Mouse (Mus musculus) spleen, postnatal 4 days (tissue): ENCODE measurements around the gene Kif16b.

Experiments
- DNase-seq, 2 experiments: peaks; one replicate each; pipeline ENCODE4 v3.0.0; 2022; ENCODE audit warnings: low spot score in 2 of 2

Kif16b gene

GRCm38 (mm10) chr2:142875936-142876335 lies 25.4 kb downstream of the Kif16b start:
- DNase-seq, result no peak

DNA sequence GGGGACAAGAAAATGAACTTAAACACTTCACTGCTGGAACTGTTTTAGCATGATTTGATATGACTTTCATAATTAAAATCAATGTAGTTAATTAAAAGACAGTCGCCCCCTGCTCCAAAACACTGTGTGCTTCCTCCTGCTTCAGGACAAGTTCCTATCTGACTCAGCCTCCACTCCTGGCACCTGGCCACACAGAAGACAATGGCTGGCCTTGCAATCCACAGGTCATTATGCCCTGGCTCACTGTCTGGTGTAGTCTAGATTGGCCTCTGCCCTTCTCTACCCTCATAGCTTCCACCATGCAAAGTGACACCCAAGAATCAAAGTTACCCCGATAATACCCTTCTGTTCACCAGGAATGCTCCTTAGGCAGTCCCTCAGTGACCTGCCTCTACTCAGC lies 26.8 kb downstream of the Kif16b start:
- DNase-seq, result no peak

GRCm38 (mm10) chr2:142870055-142870454 lies 31.3 kb downstream of the Kif16b start:
- no peak for DNase-seq

- DNase-seq, result no peak
These were observed 33.9 kb downstream of the Kif16b start for GRCm38 (mm10) chr2:142867481-142867880.

GRCm38 (mm10) chr2:142860994-142861393 lies 40.3 kb downstream of the Kif16b start:
- DNase-seq, result no peak

GRCm38 (mm10) chr2:142859452-142859851 lies 41.9 kb downstream of the Kif16b start:
- no peak for DNase-seq

DNA sequence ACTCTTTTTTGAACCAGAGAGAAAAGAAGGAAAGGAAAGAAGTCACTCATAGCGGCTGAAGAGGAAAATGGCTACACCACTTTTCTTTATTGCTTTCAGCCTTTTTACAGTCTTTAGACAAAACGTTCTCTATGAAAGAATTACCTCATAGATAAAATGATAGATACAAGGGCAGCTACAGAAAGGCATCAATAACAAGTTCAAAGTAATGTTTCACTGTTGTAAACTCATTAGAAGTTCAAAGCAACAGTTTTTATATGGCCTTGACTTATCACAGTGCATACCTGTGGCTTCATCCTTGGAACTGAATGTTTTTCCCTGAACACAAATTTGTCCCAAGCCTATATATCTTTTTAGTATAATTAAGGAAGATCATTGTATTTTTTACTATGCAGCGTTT lies 62.6 kb downstream of the Kif16b start:
- DNase-seq, result no peak

DNA sequence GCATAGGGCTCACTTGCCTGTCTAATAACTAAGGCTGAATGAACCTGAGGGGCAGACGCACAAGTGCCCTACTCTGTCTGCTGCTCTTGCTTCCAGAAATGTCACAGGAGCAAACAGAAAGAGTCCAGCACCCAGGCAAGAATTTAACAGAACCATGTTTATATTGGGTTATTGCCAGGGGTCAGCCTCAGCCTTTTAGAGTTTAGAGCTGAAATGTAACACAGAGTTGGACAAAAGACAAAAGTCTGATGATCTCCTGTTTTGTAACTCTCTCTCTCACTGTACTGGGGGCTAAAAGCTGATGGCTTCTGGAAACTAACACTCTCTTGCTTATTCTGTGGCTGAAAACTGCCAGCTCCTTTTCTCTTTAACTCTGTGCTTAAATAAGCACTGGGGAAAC lies 63.2 kb downstream of the Kif16b start:
- no peak for DNase-seq

DNA sequence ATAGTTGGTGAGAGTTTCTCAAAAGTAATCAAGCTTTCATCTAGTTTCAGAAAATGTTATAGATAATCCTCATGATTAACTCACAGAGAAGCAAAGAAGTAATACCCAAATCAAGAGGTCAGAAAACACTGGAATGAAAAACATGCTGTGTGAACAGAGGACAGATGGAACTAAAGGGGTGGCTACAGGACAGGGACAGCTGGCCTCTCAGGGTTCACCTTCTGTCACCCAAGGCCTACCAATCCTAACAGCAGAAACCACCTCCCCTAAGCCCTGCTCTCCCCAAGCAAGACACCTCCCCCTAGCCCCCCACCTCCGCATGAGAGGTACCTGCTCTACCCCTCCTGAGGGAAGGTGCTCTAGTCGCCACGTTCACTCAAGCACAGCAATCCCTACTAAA lies 66.6 kb downstream of the Kif16b start:
- DNase-seq, result no peak

- no peak for DNase-seq
These were observed 68.5 kb downstream of the Kif16b start for GRCm38 (mm10) chr2:142832617-142833422.

DNA sequence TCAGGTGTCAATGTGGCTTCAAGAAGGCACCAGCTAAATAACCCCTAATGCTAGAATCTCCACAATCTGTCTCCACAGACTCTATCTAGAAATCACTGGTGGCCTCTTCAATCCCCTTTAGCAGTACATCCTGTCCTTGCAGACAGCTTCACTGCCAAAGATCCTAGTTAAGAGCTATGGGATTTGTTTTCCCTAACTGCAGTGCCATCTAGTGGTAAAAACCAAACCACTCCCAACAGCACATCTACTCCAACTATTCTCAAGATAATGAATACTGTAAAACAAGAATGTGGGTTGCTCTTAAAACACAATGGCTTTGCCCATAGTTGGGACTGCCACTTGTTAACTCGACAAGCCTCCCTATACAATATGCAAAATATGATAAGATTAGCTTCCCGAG lies 88.3 kb downstream of the Kif16b start:
- no peak for DNase-seq

- DNase-seq, result no peak
These were observed 97.4 kb downstream of the Kif16b start for GRCm38 (mm10) chr2:142803760-142804448.

DNA sequence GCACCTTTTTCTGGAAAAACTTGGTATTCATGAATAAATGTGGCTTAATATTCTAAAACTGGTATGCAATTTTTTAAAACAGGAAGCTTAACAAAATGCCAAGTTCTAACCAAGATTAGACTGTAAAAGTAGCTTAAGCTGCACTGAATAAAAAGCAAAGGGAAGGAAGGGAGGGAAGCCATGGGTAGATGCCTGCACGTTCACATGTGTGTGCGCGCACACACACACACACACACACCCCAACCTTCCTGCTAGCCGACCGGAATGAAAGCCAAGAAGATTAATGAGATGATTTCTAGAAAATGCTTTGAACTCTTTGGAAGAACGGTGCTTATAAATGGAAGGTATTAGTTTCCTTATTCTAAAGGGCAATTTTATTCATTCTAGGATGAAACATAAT lies 104.0 kb downstream of the Kif16b start:
- no peak for DNase-seq

DNA sequence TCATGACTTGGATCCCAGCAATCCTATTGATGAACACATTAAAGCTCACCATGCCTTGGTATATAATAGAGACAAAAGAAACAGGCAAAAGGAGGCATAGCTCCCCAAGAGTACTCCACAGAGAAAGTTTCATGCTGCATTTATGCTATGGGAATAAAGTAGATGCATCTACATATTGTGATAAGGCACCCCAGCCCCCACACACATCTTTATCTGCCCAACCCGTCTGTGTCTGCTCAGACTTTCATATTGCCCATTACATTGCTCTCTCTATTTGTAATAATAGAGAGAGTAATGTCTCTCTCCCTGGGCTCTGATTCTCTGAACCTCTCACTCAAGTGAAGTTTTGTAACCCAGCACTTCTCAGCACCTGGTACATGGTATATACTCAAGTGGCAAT lies 126.0 kb downstream of the Kif16b start:
- DNase-seq, result no peak

DNA sequence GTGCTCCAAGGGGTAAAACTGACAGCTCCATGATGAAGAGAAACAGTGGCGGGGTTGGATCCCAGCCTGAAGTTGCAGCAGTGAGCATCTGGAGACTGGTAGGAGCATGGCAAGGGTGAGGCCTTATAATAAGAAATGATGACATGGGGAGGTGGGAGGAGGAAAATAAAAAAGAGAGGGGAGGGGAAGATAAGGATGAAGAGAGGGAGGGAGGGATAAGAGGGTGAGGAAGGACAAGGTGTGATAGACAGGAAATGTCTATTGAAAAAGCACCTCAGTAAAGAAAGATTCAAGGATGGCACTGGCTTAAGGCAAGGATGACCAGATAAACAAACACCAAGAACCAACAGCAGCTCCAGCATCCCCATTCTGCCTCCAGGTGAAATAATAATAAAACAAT lies 126.6 kb downstream of the Kif16b start:
- no peak for DNase-seq

DNA sequence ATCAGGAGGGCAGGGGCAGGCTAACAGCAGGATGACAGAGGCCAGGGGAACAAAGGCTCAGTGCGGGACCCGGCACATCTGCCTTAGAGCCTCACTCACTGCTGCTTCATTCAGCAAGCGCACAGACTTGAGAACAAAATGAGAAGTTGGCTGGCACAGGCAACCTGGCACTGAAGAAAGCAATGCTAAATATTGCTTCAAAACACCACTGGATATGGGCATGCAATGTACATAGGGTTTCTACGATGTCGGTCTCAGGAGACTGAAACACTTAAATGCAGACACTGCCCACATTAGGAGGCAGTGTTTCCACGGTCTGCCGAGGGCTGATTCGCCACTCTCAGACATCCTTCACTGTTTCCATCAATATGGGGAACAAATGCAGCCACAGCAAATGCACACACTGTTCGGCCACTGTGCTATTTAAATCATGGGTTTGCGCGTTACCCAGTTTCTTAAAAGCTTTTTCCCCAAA lies 131.6 kb downstream of the Kif16b start:
- DNase-seq, result no peak

- DNase-seq, result no peak
These were observed 137.1 kb downstream of the Kif16b start for GRCm38 (mm10) chr2:142764276-142764675.

DNA sequence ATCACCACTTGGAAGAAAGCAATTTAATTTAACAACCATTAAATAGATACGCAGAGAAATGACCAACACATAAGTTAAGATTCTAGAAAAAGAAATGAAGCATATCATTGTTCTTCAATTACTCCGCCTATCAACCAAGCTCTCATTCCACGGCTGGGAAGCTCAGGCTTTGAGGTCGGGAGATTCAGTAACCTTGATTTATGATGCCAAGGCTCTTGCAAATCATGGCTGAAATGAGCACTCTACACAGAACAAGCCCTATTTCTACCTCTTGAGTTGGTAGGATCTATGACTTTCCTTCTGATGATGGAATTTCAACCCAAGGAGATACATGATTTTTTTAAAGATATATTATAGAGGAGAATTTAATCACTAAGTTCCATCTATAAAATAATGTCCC lies 140.5 kb downstream of the Kif16b start:
- no peak for DNase-seq

DNA sequence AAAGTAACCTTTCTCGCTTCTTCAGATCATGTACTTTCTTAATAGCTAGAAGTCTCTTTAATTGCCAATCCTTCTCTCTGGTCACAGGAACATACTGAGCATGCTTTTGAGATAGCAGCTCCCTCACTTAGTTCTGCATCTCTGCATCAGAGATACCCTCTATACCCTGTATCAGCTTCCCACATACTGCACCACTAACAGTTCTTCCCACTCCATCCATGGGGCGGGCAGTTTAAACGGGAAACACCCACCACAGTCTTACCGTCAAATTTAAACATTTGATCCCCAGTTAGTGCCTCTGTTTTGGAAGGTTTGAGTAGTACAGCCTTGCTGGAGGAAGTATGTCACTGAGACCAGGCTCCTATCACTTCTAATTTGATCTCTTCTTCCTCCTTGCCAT lies 142.1 kb downstream of the Kif16b start:
- DNase-seq, result no peak

DNA sequence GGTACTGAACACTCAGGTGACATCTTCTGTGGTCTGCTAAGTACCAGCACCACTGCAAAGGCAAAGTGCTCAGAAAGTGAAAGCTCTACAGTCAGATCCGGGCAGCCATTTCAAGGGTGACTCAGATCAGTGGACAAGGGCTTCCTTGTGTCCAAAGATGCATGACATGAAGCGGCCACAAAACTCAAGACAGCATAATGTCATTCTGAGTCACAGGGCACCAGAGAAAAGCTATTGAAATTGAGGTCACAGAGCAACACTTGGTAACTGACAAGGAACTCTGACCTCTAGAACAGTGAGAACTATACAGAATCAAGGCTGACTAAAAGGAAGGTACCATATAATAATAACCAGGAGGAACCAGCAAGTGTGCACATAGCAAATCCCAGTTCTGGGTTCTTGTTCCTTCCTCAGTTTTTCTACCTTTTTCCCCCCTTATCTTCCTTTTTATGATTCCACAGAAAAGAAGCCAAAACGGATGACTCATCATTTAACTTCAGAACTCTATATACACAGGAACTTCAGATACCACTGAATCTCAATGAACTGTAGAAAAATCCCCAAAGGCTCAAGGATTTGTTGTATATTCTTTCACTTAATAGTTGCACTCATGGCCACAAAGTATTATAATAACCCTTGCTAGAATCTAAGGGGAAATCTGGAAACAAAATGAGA lies 143.1 kb downstream of the Kif16b start:
- DNase-seq, result no peak

DNA sequence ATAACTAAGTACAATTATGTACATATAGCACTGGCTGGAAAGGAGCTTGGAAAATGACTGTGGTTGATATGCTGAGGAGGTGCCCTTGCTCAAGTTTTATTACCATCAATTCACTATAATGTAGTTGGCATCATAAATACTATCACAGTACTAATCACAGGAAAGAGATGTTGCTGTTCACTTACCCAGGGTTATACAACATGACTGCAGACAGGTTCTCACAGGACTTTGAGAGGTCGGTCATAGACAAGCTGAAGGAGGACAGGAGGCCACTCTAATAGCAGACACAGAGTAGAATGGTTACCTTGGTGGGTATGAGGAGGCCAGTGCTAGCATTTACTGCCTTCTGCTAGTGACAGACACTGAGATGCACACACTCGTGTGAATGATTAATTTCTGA lies 162.0 kb downstream of the Kif16b start:
- DNase-seq, result no peak

GRCm38 (mm10) chr2:142738488-142738887 lies 162.8 kb downstream of the Kif16b start:
- DNase-seq, result no peak

- DNase-seq, result no peak
These were observed 165.6 kb downstream of the Kif16b start for GRCm38 (mm10) chr2:142735691-142736090.
